Mouse (Mus musculus): ENCODE measurements around the gene Camk1d. TPM values are rescaled to one million over a fixed set of nuclear protein-coding genes. Genes with fewer than 3 reads are reported as not detected.

Gene Camk1d
- polyA plus RNA-seq, 1 experiment from 2014 or later, result 0.62 TPM

- H3K4me1 ChIP-seq, result no peaks in the 10 kb centered on the region
- 90% methylated on average over 5 of the region's 5 CpGs for WGBS
- DNase-seq (ENCODE audit: extremely low spot score, low spot score), result no peak
- no peaks in the 10 kb centered on the region for H3K27me3 ChIP-seq (ENCODE audit: poor library complexity, severe bottlenecking)
- H3K9me3 ChIP-seq, result no peaks in the 10 kb centered on the region
- no peak overlapping the region for H3K27ac ChIP-seq
- no peak overlapping the region for H3K4me3 ChIP-seq
- H3K36me3 ChIP-seq (replicated peaks), result no peaks in the 10 kb centered on the region
These were observed 256.2 kb downstream of the Camk1d start for GRCm38 (mm10) chr2:5458075-5458494.

GRCm38 (mm10) chr2:5456108-5456507, 258.2 kb downstream of the Camk1d start:
- no peak for DNase-seq (ENCODE audit: extremely low spot score, low spot score)
- Histone ChIP-seq H3K4me3 (no peak overlapping the region), H3K9me3 (no peaks in the 10 kb centered on the region), H3K27me3 (ENCODE audit: poor library complexity, severe bottlenecking) (no peaks in the 10 kb centered on the region), H3K4me1 (no peaks in the 10 kb centered on the region), H3K36me3 (replicated peaks) (no peaks in the 10 kb centered on the region), H3K27ac (no peak overlapping the region)
- WGBS, result 83% methylated on average over 2 of the region's 2 CpGs

DNA sequence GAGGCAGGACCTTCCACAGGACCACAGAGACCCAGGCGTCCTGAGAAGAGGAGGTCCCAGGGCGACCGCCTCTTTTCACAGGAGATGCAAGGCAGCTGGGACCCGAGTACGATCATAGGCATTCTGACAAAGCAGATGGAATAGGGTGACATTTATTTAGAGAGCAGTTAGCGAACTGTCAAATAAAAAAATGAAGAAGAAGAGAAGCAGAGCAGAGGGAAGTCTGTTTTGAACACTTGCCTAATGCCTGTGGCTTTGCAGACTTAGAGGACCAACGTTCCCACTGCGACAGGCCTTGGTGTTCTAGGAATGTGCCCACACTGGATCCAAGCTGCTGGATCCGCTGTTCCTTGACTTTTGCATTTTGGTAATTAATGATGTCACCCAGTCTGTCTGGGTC, 259.5 kb downstream of the Camk1d start:
- DNase-seq (ENCODE audit: extremely low spot score, low spot score), result no peak
- H3K4me3 ChIP-seq, result no peak overlapping the region
- H3K27me3 ChIP-seq (ENCODE audit: poor library complexity, severe bottlenecking), result no peaks in the 10 kb centered on the region
- 86% methylated on average over 9 of the region's 9 CpGs for WGBS
- no peak overlapping the region for H3K27ac ChIP-seq
- no peaks in the 10 kb centered on the region for H3K36me3 ChIP-seq (replicated peaks)
- no peaks in the 10 kb centered on the region for H3K9me3 ChIP-seq
- H3K4me1 ChIP-seq, result no peaks in the 10 kb centered on the region

GRCm38 (mm10) chr2:5451654-5452053, 262.7 kb downstream of the Camk1d start:
- Histone ChIP-seq H3K27me3 (ENCODE audit: poor library complexity, severe bottlenecking) (no peaks in the 10 kb centered on the region), H3K36me3 (replicated peaks) (no peaks in the 10 kb centered on the region), H3K4me3 (no peak overlapping the region), H3K27ac (no peak overlapping the region), H3K9me3 (no peaks in the 10 kb centered on the region), H3K4me1 (no peaks in the 10 kb centered on the region)
- 96% methylated on average over 2 of the region's 2 CpGs for WGBS
- no peak for DNase-seq (ENCODE audit: extremely low spot score, low spot score)

GRCm38 (mm10) chr2:5445357-5445756, 269.0 kb downstream of the Camk1d start:
- 81% methylated on average over 5 of the region's 5 CpGs for WGBS
- no peak overlapping the region for H3K27ac ChIP-seq
- H3K36me3 ChIP-seq (replicated peaks), result no peaks in the 10 kb centered on the region
- H3K27me3 ChIP-seq (ENCODE audit: poor library complexity, severe bottlenecking), result no peaks in the 10 kb centered on the region
- H3K9me3 ChIP-seq, result no peaks in the 10 kb centered on the region
- no peak overlapping the region for H3K4me3 ChIP-seq
- H3K4me1 ChIP-seq, result no peaks in the 10 kb centered on the region
- DNase-seq (ENCODE audit: extremely low spot score, low spot score), result no peak

DNA sequence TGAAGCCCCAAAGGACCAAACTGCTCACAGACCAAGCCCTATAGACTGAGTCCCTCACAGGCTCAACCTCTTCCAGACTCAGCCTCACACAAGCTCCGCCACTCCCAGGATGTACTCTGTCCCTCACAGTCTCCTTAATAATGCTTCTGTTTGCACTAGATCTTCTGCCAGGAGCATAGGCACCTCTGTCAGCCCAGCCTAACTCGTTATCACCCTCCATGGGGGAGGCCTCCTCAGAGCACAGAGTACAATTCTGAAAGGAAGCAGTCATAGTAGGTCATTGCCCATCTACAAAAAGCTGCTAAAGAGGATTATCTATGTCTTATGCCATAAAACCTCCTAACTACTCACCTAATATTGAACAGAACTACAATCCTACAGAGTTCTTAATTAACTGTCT, 276.6 kb downstream of the Camk1d start:
- DNase-seq (ENCODE audit: extremely low spot score, low spot score), result no peak
- Histone ChIP-seq H3K4me1 (peaks cover 4% of the 10 kb centered on the region; the same call in 1 of the 2 replicates), H3K9me3 (no peaks in the 10 kb centered on the region), H3K27ac (no peak overlapping the region), H3K36me3 (replicated peaks) (no peaks in the 10 kb centered on the region), H3K27me3 (ENCODE audit: poor library complexity, severe bottlenecking) (no peaks in the 10 kb centered on the region), H3K4me3 (no peak overlapping the region)
- 32% methylated on average over 2 of the region's 2 CpGs for WGBS

GRCm38 (mm10) chr2:5435587-5436253, 278.6 kb downstream of the Camk1d start:
- no peaks in the 10 kb centered on the region for H3K27me3 ChIP-seq (ENCODE audit: poor library complexity, severe bottlenecking)
- no peak overlapping the region for H3K4me3 ChIP-seq
- no peak for DNase-seq (ENCODE audit: extremely low spot score, low spot score)
- WGBS, result 90% methylated on average over 16 of the region's 16 CpGs
- H3K4me1 ChIP-seq, result peaks cover 4% of the 10 kb centered on the region; the same call in 1 of the 2 replicates
- no peaks in the 10 kb centered on the region for H3K9me3 ChIP-seq
- no peak overlapping the region for H3K27ac ChIP-seq
- no peaks in the 10 kb centered on the region for H3K36me3 ChIP-seq (replicated peaks)

DNA sequence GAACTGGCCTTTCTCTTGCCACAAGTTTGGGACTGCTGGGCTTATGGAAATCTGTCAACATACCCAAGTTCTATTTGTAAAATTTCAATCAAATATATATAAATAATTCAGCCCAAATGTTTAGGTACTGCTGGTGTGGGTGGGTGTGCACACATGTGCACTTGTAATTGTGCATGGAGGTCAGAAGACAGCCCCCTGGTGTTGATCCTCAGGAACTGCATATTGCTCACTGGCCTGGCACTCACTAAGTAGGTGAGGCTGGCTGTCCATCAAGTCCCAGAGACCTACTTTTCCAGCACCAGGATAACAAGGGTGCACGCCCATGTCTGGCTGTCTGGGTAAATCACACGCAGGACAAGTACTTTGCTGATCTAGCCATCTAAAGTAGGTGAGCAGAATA, 283.0 kb downstream of the Camk1d start:
- no peak overlapping the region for H3K4me3 ChIP-seq
- H3K36me3 ChIP-seq (replicated peaks), result no peaks in the 10 kb centered on the region
- H3K9me3 ChIP-seq, result no peaks in the 10 kb centered on the region
- H3K27me3 ChIP-seq (ENCODE audit: poor library complexity, severe bottlenecking), result no peaks in the 10 kb centered on the region
- DNase-seq (ENCODE audit: extremely low spot score, low spot score), result peak; percentile 28
- 59% methylated on average over 2 of the region's 2 CpGs for WGBS
- H3K4me1 ChIP-seq, result peaks cover 14% of the 10 kb centered on the region
- H3K27ac ChIP-seq, result no peak overlapping the region

DNA sequence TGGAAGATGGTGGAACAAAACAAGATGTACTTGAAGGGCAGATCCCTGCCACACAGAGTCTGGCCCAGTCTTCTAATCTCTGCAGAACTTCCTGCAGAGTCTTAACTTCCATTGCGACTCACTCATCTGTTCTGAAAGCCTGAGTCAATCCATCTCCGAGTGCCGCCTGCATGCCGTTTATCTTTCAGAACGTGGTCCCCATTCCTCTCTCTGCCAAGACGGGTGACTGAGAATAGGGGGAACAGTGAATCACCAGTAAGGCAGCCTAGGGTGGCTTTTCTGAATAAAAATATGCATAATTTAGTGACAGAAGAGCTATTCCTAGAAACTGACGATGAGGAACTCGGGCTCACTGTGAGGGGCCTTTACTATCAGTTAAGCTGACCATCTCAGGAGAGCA, 284.4 kb downstream of the Camk1d start:
- H3K9me3 ChIP-seq, result no peaks in the 10 kb centered on the region
- H3K4me3 ChIP-seq, result no peak overlapping the region
- 78% methylated on average over 8 of the region's 8 CpGs for WGBS
- DNase-seq (ENCODE audit: extremely low spot score, low spot score), result no peak
- H3K27ac ChIP-seq, result no peak overlapping the region
- H3K36me3 ChIP-seq (replicated peaks), result no peaks in the 10 kb centered on the region
- H3K4me1 ChIP-seq, result peaks cover 25% of the 10 kb centered on the region
- no peaks in the 10 kb centered on the region for H3K27me3 ChIP-seq (ENCODE audit: poor library complexity, severe bottlenecking)

- 29% methylated on average over 2 of the region's 2 CpGs for WGBS
- DNase-seq (ENCODE audit: extremely low spot score, low spot score), result peak; percentile 19
- Histone ChIP-seq H3K36me3 (replicated peaks) (no peaks in the 10 kb centered on the region), H3K27me3 (ENCODE audit: poor library complexity, severe bottlenecking) (no peaks in the 10 kb centered on the region), H3K9me3 (no peaks in the 10 kb centered on the region), H3K4me1 (peaks cover 25% of the 10 kb centered on the region), H3K4me3 (no peak overlapping the region), H3K27ac (0 out of 2 replicates have a peak overlapping the region, but pooled peaks have one; percentile 15)
These were observed 288.2 kb downstream of the Camk1d start for GRCm38 (mm10) chr2:5426110-5426509.

DNA sequence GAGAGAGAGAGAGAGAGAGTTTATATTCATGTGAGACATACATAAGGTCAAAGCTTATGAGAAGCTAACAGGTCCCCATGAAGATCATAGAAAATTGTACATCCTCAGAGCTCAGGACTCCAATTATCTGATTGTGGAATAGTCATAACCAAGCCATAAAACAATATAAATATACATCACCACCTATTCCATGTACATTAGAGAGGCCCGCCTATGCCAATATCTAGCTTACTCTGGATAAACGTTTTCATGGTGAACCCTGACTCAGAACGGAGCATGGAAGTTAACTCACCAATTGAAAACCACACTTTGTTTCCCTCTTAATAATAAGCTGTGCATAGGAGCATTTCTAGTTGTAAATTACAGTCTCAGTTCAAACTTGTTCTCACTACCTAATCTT, 288.7 kb downstream of the Camk1d start:
- Histone ChIP-seq H3K36me3 (replicated peaks) (no peaks in the 10 kb centered on the region), H3K9me3 (no peaks in the 10 kb centered on the region), H3K27me3 (ENCODE audit: poor library complexity, severe bottlenecking) (no peaks in the 10 kb centered on the region), H3K4me1 (peaks cover 25% of the 10 kb centered on the region), H3K27ac (no peak overlapping the region), H3K4me3 (no peak overlapping the region)
- WGBS, result 74% methylated on average over 3 of the region's 3 CpGs
- DNase-seq (ENCODE audit: extremely low spot score, low spot score), result no peak

- no peak for DNase-seq (ENCODE audit: extremely low spot score, low spot score)
- WGBS, result 69% methylated on average over 5 of the region's 5 CpGs
- no peaks in the 10 kb centered on the region for H3K36me3 ChIP-seq (replicated peaks)
These were observed 293.6 kb downstream of the Camk1d start for GRCm38 (mm10) chr2:5420621-5421196.

DNA sequence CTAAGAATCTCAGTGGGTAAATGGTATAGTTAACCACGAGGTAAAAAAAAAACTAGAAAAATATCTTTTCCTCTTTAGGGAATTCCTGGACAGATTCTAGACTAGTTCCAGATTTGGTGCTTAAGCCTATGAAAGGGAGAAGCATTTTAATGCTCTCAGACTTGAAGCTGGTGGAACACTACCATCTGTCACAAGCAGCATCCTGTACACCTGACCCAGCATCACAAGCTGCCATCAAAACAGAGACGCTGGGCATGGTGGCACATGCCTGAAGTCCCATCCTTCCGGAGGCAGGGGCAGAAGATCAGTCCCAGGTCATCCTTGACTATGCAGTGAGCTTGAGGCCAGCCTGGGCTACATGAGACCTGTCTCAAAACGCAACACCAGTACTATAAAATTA, 295.5 kb downstream of the Camk1d start:
- no peaks in the 10 kb centered on the region for H3K9me3 ChIP-seq
- H3K4me3 ChIP-seq, result no peak overlapping the region
- no peak overlapping the region for H3K27ac ChIP-seq
- WGBS, result 94% methylated on average over 4 of the region's 4 CpGs
- no peaks in the 10 kb centered on the region for H3K27me3 ChIP-seq (ENCODE audit: poor library complexity, severe bottlenecking)
- no peaks in the 10 kb centered on the region for H3K36me3 ChIP-seq (replicated peaks)
- H3K4me1 ChIP-seq, result no peaks in the 10 kb centered on the region
- no peak for DNase-seq (ENCODE audit: extremely low spot score, low spot score)

More at GRCm38 (mm10) chr2:5420621-5421196, 293.6 kb downstream of the Camk1d start:
- Histone ChIP-seq H3K27ac (no peak overlapping the region), H3K4me1 (peaks cover 5% of the 10 kb centered on the region), H3K4me3 (no peak overlapping the region), H3K9me3 (no peaks in the 10 kb centered on the region), H3K27me3 (ENCODE audit: poor library complexity, severe bottlenecking) (no peaks in the 10 kb centered on the region)

All from forebrain, embryonic 10.5 days (tissue).